Mouse (Mus musculus) heart, postnatal 0 days (tissue): ENCODE results near the gene Ube2g2.

ENCODE experiments used
- CTCF ChIP-seq: IDR thresholded peaks from 2 replicates; pipeline ENCODE4 v1.5.1; 2016; ENCODE audit warnings: antibody characterized with exemption, control low read depth, low read depth
- EP300 ChIP-seq: IDR thresholded peaks from 2 replicates; pipeline ENCODE4 v1.6.1; 2016; ENCODE audit warnings: antibody characterized with exemption, low read depth

- TF ChIP-seq EP300: no peak
- TF ChIP-seq CTCF: no peak
Measured at GRCm38 (mm10) chr10:77606855-77607254, 15.2 kb upstream of the Ube2g2 start.
